ENCODE assay signal across 10 mouse cellular contexts in the genomic region with DNA sequence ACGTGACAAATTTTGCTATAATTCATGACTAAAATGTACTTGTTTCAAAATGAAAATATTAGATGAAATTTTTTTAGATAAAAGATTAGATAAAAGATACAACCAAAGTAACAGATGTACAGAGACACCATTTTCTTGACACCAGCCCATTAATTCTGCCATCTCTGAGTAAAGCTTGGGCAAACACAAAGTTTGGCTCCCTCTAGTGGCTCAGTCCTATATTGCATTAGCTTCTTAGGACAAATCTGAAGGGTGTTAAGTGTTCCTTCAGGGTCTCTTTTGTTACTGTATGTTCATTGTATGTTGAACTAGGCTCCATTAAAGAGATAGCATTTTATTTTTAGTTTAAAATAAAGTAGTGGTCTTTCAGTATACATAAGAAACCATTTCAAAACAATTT. TPM values are rescaled to one million over a fixed set of nuclear protein-coding genes. Genes with fewer than 3 reads are reported as not detected.
DNase-seq lines count a peak whose midpoint lies in the region; ATAC-seq and TF ChIP-seq lines count a peak whose summit lies in the region.
"Had no signal": no experiment of that assay in that cellular context is flagged by ENCODE, and none has a peak within 500 bp of the region (broad histone marks: within the 10 kb centered on the region; RNA-seq: fewer than 3 reads in every experiment).

No protein-coding gene starts in this region.

- DNase-seq in kidney, postnatal 0 days (ENCODE audit: low spot score): peak; percentile 88
- DNase-seq in CD4-positive helper T cell, adult 2 months (ENCODE audit: low read depth, low spot score): peak; percentile 73
- DNase-seq in ES-E14 (ENCODE audit: low read depth, low spot score): peak; percentile 79
- DNase-seq in cerebellum, postnatal 14 days: peak; percentile 85
- peak; percentile 77 to 79 for DNase-seq in left cerebral cortex, postnatal 14 days (ENCODE audit: low spot score in 2 of 2)
- DNase-seq in retina, postnatal 1 day: peak; percentile 86

- in situ Hi-C loops in ES-E14 (cut with MboI; ENCODE audit: low sequenced_read_pairs in 2 of 2, unreplicated experiment in 2 of 2): no loop called here

- no peak for ATAC-seq in kidney, postnatal 0 days (replicated peaks; ENCODE audit: low FRiP score, low read depth)
- ATAC-seq in kidney, embryonic 15.5 days (replicated peaks; ENCODE audit: low FRiP score): no peak
- no peak for ATAC-seq in intestine, embryonic 16.5 days

- H3K4me2 ChIP-seq in kidney, postnatal 0 days (ENCODE audit: low read length): no peak overlapping the region
- H3K4me2 ChIP-seq in kidney, embryonic 15.5 days: no peak overlapping the region
- no peak overlapping the region for H3K4me2 ChIP-seq in intestine, embryonic 16.5 days (ENCODE audit: low read depth, low read length)
- H3K4me2 ChIP-seq: liver, embryonic 15.5 days; stomach, embryonic 15.5 days had no signal

- H3K9me3 ChIP-seq in kidney, postnatal 0 days (replicated peaks; ENCODE audit: low read length): no peaks in the 10 kb centered on the region
- no peaks in the 10 kb centered on the region for H3K9me3 ChIP-seq in kidney, embryonic 15.5 days (replicated peaks)
- H3K9me3 ChIP-seq in ES-E14 (ENCODE audit: control insufficient read depth, insufficient read depth, low read depth, low read length): no peaks in the 10 kb centered on the region
- H3K9me3 ChIP-seq in intestine, embryonic 16.5 days (ENCODE audit: control insufficient read depth, low read length): no peaks in the 10 kb centered on the region
- H3K9me3 ChIP-seq: liver, embryonic 15.5 days; stomach, embryonic 15.5 days had no signal

- H3K9ac ChIP-seq in kidney, postnatal 0 days (ENCODE audit: low read depth, low read length): no peak overlapping the region
- no peak overlapping the region for H3K9ac ChIP-seq in kidney, embryonic 15.5 days
- H3K9ac ChIP-seq in ES-E14 (ENCODE audit: insufficient read depth, low read depth, low read length, poor library complexity, severe bottlenecking): no peak overlapping the region
- no peak overlapping the region for H3K9ac ChIP-seq in intestine, embryonic 16.5 days (ENCODE audit: low read depth, low read length)
- H3K9ac ChIP-seq: liver, embryonic 15.5 days; stomach, embryonic 15.5 days had no signal

- no peaks in the 10 kb centered on the region for H3K36me3 ChIP-seq in kidney, postnatal 0 days (ENCODE audit: insufficient read depth, low read length)
- no peaks in the 10 kb centered on the region for H3K36me3 ChIP-seq in kidney, embryonic 15.5 days
- no peaks in the 10 kb centered on the region for H3K36me3 ChIP-seq in ES-E14 (ENCODE audit: control insufficient read depth, insufficient read depth, low read length, poor library complexity, severe bottlenecking)
- no peaks in the 10 kb centered on the region for H3K36me3 ChIP-seq in intestine, embryonic 16.5 days (ENCODE audit: control insufficient read depth, insufficient read depth, low read length)
- H3K36me3 ChIP-seq: liver, embryonic 15.5 days; stomach, embryonic 15.5 days had no signal

- H3K4me1 ChIP-seq in kidney, postnatal 0 days (replicated peaks; ENCODE audit: insufficient read depth, low read length): no peaks in the 10 kb centered on the region; the same call in 1 of the 2 replicates
- H3K4me1 ChIP-seq in kidney, embryonic 15.5 days: peaks cover 19% of the 10 kb centered on the region
- no peaks in the 10 kb centered on the region for H3K4me1 ChIP-seq in ES-E14 (ENCODE audit: control insufficient read depth in 2 of 2, insufficient read depth in 2 of 2, low read length in 2 of 2, poor library complexity in 1 of 2)
- H3K4me1 ChIP-seq in intestine, embryonic 16.5 days (ENCODE audit: control insufficient read depth, insufficient read depth, low read length): no peaks in the 10 kb centered on the region
- H3K4me1 ChIP-seq: stomach, embryonic 15.5 days had no signal

- peak; percentile 94 for TF ChIP-seq CTCF in kidney, postnatal 0 days (IDR thresholded peaks at IDR 0.05; ENCODE audit: low read depth)

- 96% methylated on average over 1 of the region's 1 CpGs for WGBS in kidney, postnatal 0 days
- WGBS in kidney, embryonic 15.5 days: 91% methylated on average over 1 of the region's 1 CpGs
- WGBS in intestine, embryonic 16.5 days: 87% methylated on average over 1 of the region's 1 CpGs

- no peak overlapping the region for H3K27ac ChIP-seq in kidney, postnatal 0 days
- H3K27ac ChIP-seq in kidney, embryonic 15.5 days: no peak overlapping the region
- no peak overlapping the region for H3K27ac ChIP-seq in ES-E14 (ENCODE audit: insufficient read depth, low read depth, low read length, poor library complexity, severe bottlenecking)
- H3K27ac ChIP-seq in intestine, embryonic 16.5 days (ENCODE audit: low read length): no peak overlapping the region
- H3K27ac ChIP-seq: liver, embryonic 15.5 days; stomach, embryonic 15.5 days had no signal

- no peak overlapping the region for H3K4me3 ChIP-seq in kidney, postnatal 0 days (replicated peaks; ENCODE audit: low read depth, low read length)
- H3K4me3 ChIP-seq in kidney, embryonic 15.5 days (replicated peaks): no peak overlapping the region
- H3K4me3 ChIP-seq in ES-E14 (ENCODE audit: insufficient read depth in 1 of 2, low read depth in 1 of 2, low read length in 2 of 2, poor library complexity in 1 of 2, severe bottlenecking in 1 of 2): no peak overlapping the region
- H3K4me3 ChIP-seq in intestine, embryonic 16.5 days (ENCODE audit: low read length): no peak overlapping the region
- H3K4me3 ChIP-seq: liver, embryonic 15.5 days; stomach, embryonic 15.5 days had no signal

- no peaks in the 10 kb centered on the region for H3K27me3 ChIP-seq in kidney, postnatal 0 days (ENCODE audit: insufficient read depth, low read length)
- no peaks in the 10 kb centered on the region for H3K27me3 ChIP-seq in kidney, embryonic 15.5 days
- no peaks in the 10 kb centered on the region for H3K27me3 ChIP-seq in intestine, embryonic 16.5 days (replicated peaks; ENCODE audit: control insufficient read depth, insufficient read depth, low read length)
- H3K27me3 ChIP-seq: liver, embryonic 15.5 days; stomach, embryonic 15.5 days had no signal

- intact Hi-C loops in left cerebral cortex, postnatal 14 days (cut with DNase I): no loop called here

TF ChIP-seq in ES-E14, 5 proteins besides CTCF, POLR2A, EP300 and RAD21:
- TF ChIP-seq HCFC1 (IDR thresholded peaks at IDR 0.05; ENCODE audit: borderline replicate concordance, insufficient read depth, low read length) (no peak), ZNF384 (IDR thresholded peaks at IDR 0.05; ENCODE audit: low read depth, low read length) (no peak), MAFK (IDR thresholded peaks at IDR 0.05; ENCODE audit: insufficient read depth, low read depth, low read length) (no peak), ZC3H11A (IDR thresholded peaks at IDR 0.05; ENCODE audit: borderline replicate concordance, low read depth, low read length) (0 out of 2 replicates have a peak, but pooled peaks have one; percentile 11)
TF ChIP-seq in ES-E14: peak in this region for 1.

RNA-seq across cellular contexts. Expression of a gene that starts 8.2 kb away (rescaled TPM):
- 0.82 and 1.1 TPM in 2 replicates for polyA plus RNA-seq in kidney, postnatal 0 days (2015; fragmentation: Nextera tagmentation; extraction: Ambion mirVana)
- 0.98 and 1.1 TPM in 2 replicates for polyA plus RNA-seq in kidney, embryonic 15.5 days (2015; fragmentation: Nextera tagmentation; extraction: Ambion mirVana)
- total RNA-seq in ES-E14 (2012; rRNA removed): 0.40 and 0.79 TPM in 2 replicates
- under 1 TPM; 0.59 to 0.62 TPM for total RNA-seq in left cerebral cortex, postnatal 14 days (2021)
- polyA plus RNA-seq in intestine, embryonic 16.5 days (2015; fragmentation: Nextera tagmentation; extraction: Ambion mirVana): 0.38 and 0.44 TPM in 2 replicates

RNA-seq across cellular contexts. Expression of a gene that starts 21.9 kb away (rescaled TPM):
- 122 and 134 TPM in 2 replicates for polyA plus RNA-seq in kidney, postnatal 0 days (2015; fragmentation: Nextera tagmentation; extraction: Ambion mirVana)
- 79.5 and 88.2 TPM in 2 replicates for polyA plus RNA-seq in kidney, embryonic 15.5 days (2015; fragmentation: Nextera tagmentation; extraction: Ambion mirVana)
- 34.7 and 52.1 TPM in 2 replicates for total RNA-seq in ES-E14 (2012; rRNA removed)
- total RNA-seq in left cerebral cortex, postnatal 14 days (2021): 10 to 100 TPM; 49.1 to 49.6 TPM
- polyA plus RNA-seq in intestine, embryonic 16.5 days (2015; fragmentation: Nextera tagmentation; extraction: Ambion mirVana): 79.0 and 88.1 TPM in 2 replicates
